Mouse (Mus musculus) heart, adult 2 months (tissue): Measurements from ENCODE around the gene 1700030K09Rik.

ENCODE experiments used
- CTCF ChIP-seq: fragments of 200-600 bp; IDR thresholded peaks from 2 replicates; pipeline ENCODE4 v1.8.1; 2022; ENCODE audit warnings: antibody characterized with exemption, mild to moderate bottlenecking, moderate library complexity
- POLR2A ChIP-seq: fragments of 200-500 bp; IDR thresholded peaks from 2 replicates; pipeline ENCODE4 v1.6.1; 2011; ENCODE audit warnings: mild to moderate bottlenecking, low read depth, low read length, control low read depth; ENCODE audit not compliant: insufficient read depth

- TF ChIP-seq CTCF (peak; percentile 56), POLR2A (no peak)
These were observed 20.8 kb upstream of the 1700030K09Rik start for GRCm38 (mm10) chr8:72422926-72423325.
